Comparison of ENCODE assay signal across 9 mouse cellular contexts in genomic region chr1:89929181-89929580, GRCm38 (mm10). TPM values are rescaled to one million over a fixed set of nuclear protein-coding genes. Genes with fewer than 3 reads are reported as not detected.
DNase-seq lines count a peak whose midpoint lies in the region; ATAC-seq and TF ChIP-seq lines count a peak whose summit lies in the region.
"Had no signal": no experiment of that assay in that cellular context is flagged by ENCODE, and none has a peak within 500 bp of the region (broad histone marks: within the 10 kb centered on the region; RNA-seq: fewer than 3 reads in every experiment).

No protein-coding gene starts in this region.

- 9% methylated on average over 6 of the region's 6 CpGs for WGBS in heart, embryonic 16.5 days
- 5% methylated on average over 6 of the region's 6 CpGs for WGBS in hindbrain, postnatal 0 days
- WGBS in midbrain, embryonic 16.5 days: 1% methylated on average over 6 of the region's 6 CpGs

- H3K27me3 ChIP-seq in heart, embryonic 16.5 days (ENCODE audit: control insufficient read depth, insufficient read depth, low read length): peaks cover 92% of the 10 kb centered on the region
- peaks cover 60% of the 10 kb centered on the region for H3K27me3 ChIP-seq in hindbrain, postnatal 0 days (ENCODE audit: insufficient read depth, low read length)
- peaks cover 53% of the 10 kb centered on the region for H3K27me3 ChIP-seq in midbrain, embryonic 16.5 days (ENCODE audit: control insufficient read depth, insufficient read depth, low read depth, low read length)

- peaks cover 14% of the 10 kb centered on the region; the same call in 1 of the 2 replicates for H3K4me1 ChIP-seq in heart, embryonic 16.5 days (ENCODE audit: control insufficient read depth, insufficient read depth, low read length)
- peaks cover 6% of the 10 kb centered on the region; the same call in 1 of the 2 replicates for H3K4me1 ChIP-seq in hindbrain, postnatal 0 days (ENCODE audit: insufficient read depth, low read length)
- H3K4me1 ChIP-seq in midbrain, embryonic 16.5 days (ENCODE audit: control insufficient read depth, insufficient read depth, low read length): peaks cover 11% of the 10 kb centered on the region

- peak overlapping the region; percentile 11 for H3K4me2 ChIP-seq in heart, embryonic 16.5 days (ENCODE audit: low read depth, low read length)
- peak overlapping the region; percentile 57 for H3K4me2 ChIP-seq in hindbrain, postnatal 0 days (ENCODE audit: low read depth, low read length)
- H3K4me2 ChIP-seq in midbrain, embryonic 16.5 days (ENCODE audit: low read length): 0 out of 2 replicates have a peak overlapping the region, but pooled peaks have one; percentile 2

- H3K36me3 ChIP-seq in heart, embryonic 16.5 days (ENCODE audit: control insufficient read depth, insufficient read depth): no peaks in the 10 kb centered on the region
- H3K36me3 ChIP-seq in hindbrain, postnatal 0 days (ENCODE audit: insufficient read depth, low read length): no peaks in the 10 kb centered on the region
- H3K36me3 ChIP-seq in midbrain, embryonic 16.5 days (ENCODE audit: control insufficient read depth, insufficient read depth, low read length): no peaks in the 10 kb centered on the region

- DNase-seq in heart, adult 18-20 months: no peak
- peak; percentile 51 for DNase-seq in embryo, embryonic 11 days
- peak; percentile 46 for DNase-seq in hindbrain, postnatal 0 days (ENCODE audit: low spot score)
- DNase-seq in layer of hippocampus, postnatal 25 days (ENCODE audit: extremely low spot score in 1 of 2, low spot score in 1 of 2): no peak
- no peak for DNase-seq in yolk sac, embryonic 10.5 days (ENCODE audit: low spot score)
- no peak for DNase-seq in thymus, postnatal 0 days (ENCODE audit: low spot score)

- H3K9ac ChIP-seq in heart, embryonic 16.5 days (ENCODE audit: low read length): no peak overlapping the region
- 0 out of 2 replicates have a peak overlapping the region, but pooled peaks have one; percentile 1 for H3K9ac ChIP-seq in hindbrain, postnatal 0 days (replicated peaks; ENCODE audit: low read length)
- peak overlapping the region; percentile 28; the same call in 1 of the 2 replicates for H3K9ac ChIP-seq in midbrain, embryonic 16.5 days (ENCODE audit: low read depth, low read length)

- no peak overlapping the region for H3K27ac ChIP-seq in heart, embryonic 16.5 days (ENCODE audit: low read length)
- H3K27ac ChIP-seq in hindbrain, postnatal 0 days: no peak overlapping the region
- 0 out of 2 replicates have a peak overlapping the region, but pooled peaks have one; percentile 40 for H3K27ac ChIP-seq in midbrain, embryonic 16.5 days (ENCODE audit: low read length)

- no peaks in the 10 kb centered on the region for H3K9me3 ChIP-seq in heart, embryonic 16.5 days (replicated peaks; ENCODE audit: control insufficient read depth, low read length)
- no peaks in the 10 kb centered on the region for H3K9me3 ChIP-seq in hindbrain, postnatal 0 days (ENCODE audit: low read length)
- H3K9me3 ChIP-seq in midbrain, embryonic 16.5 days (replicated peaks; ENCODE audit: control insufficient read depth, low read length, poor library complexity, severe bottlenecking): no peaks in the 10 kb centered on the region

- no peak for TF ChIP-seq CTCF in hindbrain, postnatal 0 days (IDR thresholded peaks at IDR 0.05; ENCODE audit: low read depth)

- ATAC-seq in heart, embryonic 16.5 days (replicated peaks; ENCODE audit: extremely low read depth, insufficient read depth, low FRiP score): no peak
- 0 out of 2 replicates have a peak, but pooled peaks have one; percentile 9 for ATAC-seq in hindbrain, postnatal 0 days
- ATAC-seq in midbrain, embryonic 16.5 days: no peak

- H3K4me3 ChIP-seq in heart, embryonic 16.5 days (ENCODE audit: low read length): peak overlapping the region; percentile 6
- H3K4me3 ChIP-seq in hindbrain, postnatal 0 days (ENCODE audit: low read length): peak overlapping the region; percentile 43
- H3K4me3 ChIP-seq in midbrain, embryonic 16.5 days (ENCODE audit: low read depth, low read length): peak overlapping the region; percentile 23; the same call in 1 of the 2 replicates

RNA-seq across cellular contexts. Expression of gene Gbx2, which starts 1.8 kb away (rescaled TPM):
- not detected in 2 replicates for polyA plus RNA-seq in heart, embryonic 16.5 days (2015; fragmentation: Nextera tagmentation; extraction: Ambion mirVana)
- not detected for total RNA-seq in heart, adult 18-20 months (2021)
- total RNA-seq in hindbrain, postnatal 0 days (2014; rRNA removed): 22.1 and 27.7 TPM in 2 replicates
- 25.6 and 26.9 TPM in 2 replicates for polyA plus RNA-seq in hindbrain, postnatal 0 days (2015; fragmentation: Nextera tagmentation; extraction: Ambion mirVana)
- polyA plus RNA-seq in midbrain, embryonic 16.5 days (2015; fragmentation: Nextera tagmentation; extraction: Ambion mirVana): 29.7 and 62.2 TPM in 2 replicates
- total RNA-seq in layer of hippocampus, postnatal 25 days (2021): under 1 TPM in 1 of 2 experiments, not detected in 1; 0.44 TPM
- 0.09 and 0.17 TPM in 2 replicates for polyA plus RNA-seq in thymus, postnatal 0 days (2015; fragmentation: Nextera tagmentation; extraction: Ambion mirVana)
- polyA plus RNA-seq: urinary bladder, adult 2 months had no signal

Comparison
In these comparisons a context has a peak if more than half of its experiments do, and no peak if none do; other contexts are left out.
1. H3K4me2 ChIP-seq: peak in every context shown above with its lines; median percentile 57 in hindbrain, postnatal 0 days; 11 in heart, embryonic 16.5 days; 2 in midbrain, embryonic 16.5 days.
2. DNase-seq: peak in embryo, embryonic 11 days (single experiment) and hindbrain, postnatal 0 days (single experiment); none in heart, adult 18-20 months (0 of 2), layer of hippocampus, postnatal 25 days (0 of 2), yolk sac, embryonic 10.5 days (single experiment) and thymus, postnatal 0 days (single experiment).
3. RNA of gene Gbx2, which starts 1.8 kb away (polyA plus RNA-seq): 29.7 to 62.2 TPM in midbrain, embryonic 16.5 days and 25.6 to 26.9 TPM in hindbrain, postnatal 0 days; 0.09 to 0.17 TPM in thymus, postnatal 0 days and not detected in heart, embryonic 16.5 days; every median in the first group is over 10 times any median in the second.
4. Peak in every context shown above with its lines, with median percentiles within 50 percentile points of each other: H3K4me3 ChIP-seq.